Mouse (Mus musculus) liver, embryonic 14.5 days (tissue): ENCODE data around the gene Bmpr2. TPM values are rescaled to one million over a fixed set of nuclear protein-coding genes. Genes with fewer than 3 reads are reported as not detected.
A peak's percentile ranks its signal among the peaks of the same experiment; 100 is the strongest.
"Not testable (repeated sequence)": the region's sequence is repeated elsewhere in the genome, so short reads cannot be mapped to it uniquely, and the experiment has no call there.

Source experiments
- ATAC-seq: fragments of 200-750 bp; cut with Nextera tagmentation; 2 replicates; pipeline ENCODE4 v1.8.0; 2017; ENCODE audit warnings: moderate number of reproducible peaks, mild to moderate bottlenecking, moderate library complexity; ENCODE audit not compliant: insufficient read depth
- DNase-seq, 3 experiments: peaks; one replicate each; pipeline ENCODE4 v3.0.0-alpha.2; 2012 to 2013; ENCODE audit warnings: low read depth in 3 of 3, low spot score in 3 of 3
- H3K27ac ChIP-seq: fragments of 300-500 bp; sonication (generic); 2 replicates; pipeline ENCODE4 v1.5.1; 2014; ENCODE audit warnings: moderate library complexity, mild to moderate bottlenecking, control low read depth, inconsistent platforms
- H3K27me3 ChIP-seq: fragments of 300-500 bp; sonication (generic); 2 replicates; pipeline ENCODE4 v1.6.1; 2014; ENCODE audit warnings: mild to moderate bottlenecking, low read length, moderate library complexity; ENCODE audit not compliant: control insufficient read depth, insufficient read depth
- H3K36me3 ChIP-seq: fragments of 300-500 bp; sonication (generic); replicated peaks from 2 replicates; pipeline ENCODE4 v1.6.1; 2014; ENCODE audit warnings: low read depth; ENCODE audit not compliant: control insufficient read depth, insufficient read depth
- H3K4me1 ChIP-seq, 2 experiments: fragments of 200-500 bp in 1 of 2; fragments of 300-500 bp in 1 of 2; sonication (generic) in 1 of 2; replicated peaks; 2 replicates each; pipeline ENCODE4 v1.6.1; 2012 to 2014; ENCODE audit warnings: antibody characterized with exemption in 1 of 2, inconsistent platforms in 1 of 2, low read length in 1 of 2; ENCODE audit not compliant: control insufficient read depth in 2 of 2, insufficient read depth in 2 of 2
- H3K4me2 ChIP-seq: fragments of 300-500 bp; sonication (generic); 2 replicates; pipeline ENCODE4 v1.6.1; 2014; ENCODE audit warnings: low read depth, mild to moderate bottlenecking, control low read depth, moderate library complexity
- H3K4me3 ChIP-seq, 2 experiments: fragments of 200-500 bp in 1 of 2; fragments of 300-500 bp in 1 of 2; sonication (generic) in 1 of 2; 2 replicates each; pipeline ENCODE4 v1.5.1; 2012 to 2014; ENCODE audit warnings: low read depth in 2 of 2, low read length in 2 of 2, mild to moderate bottlenecking in 2 of 2, control low read depth in 1 of 2, inconsistent platforms in 1 of 2, moderate library complexity in 1 of 2; ENCODE audit not compliant: insufficient read depth in 1 of 2
- H3K9ac ChIP-seq: fragments of 300-500 bp; sonication (generic); replicated peaks from 2 replicates; pipeline ENCODE4 v1.6.1; 2014; ENCODE audit warnings: mild to moderate bottlenecking, control low read depth, moderate library complexity
- H3K9me3 ChIP-seq: fragments of 300-500 bp; sonication (generic); 2 replicates; pipeline ENCODE4 v1.6.1; 2016; ENCODE audit warnings: low read length, mixed read lengths; ENCODE audit not compliant: control insufficient read depth
- CTCF ChIP-seq: IDR thresholded peaks from 2 replicates; pipeline ENCODE4 v1.5.1; 2016; ENCODE audit warnings: antibody characterized with exemption, low read depth, control low read depth
- EP300 ChIP-seq: IDR thresholded peaks from 2 replicates; pipeline ENCODE4 v1.6.1; 2016; ENCODE audit warnings: antibody characterized with exemption, low read depth
- WGBS: fragments of 180-500 bp; shearing (Covaris S2); extraction: QIAGEN DNeasy Blood & Tissue Kit; methylation state at CpG from one replicate; pipeline ENCODE4 v1.1.7; 2014; ENCODE audit not compliant: insufficient replicate concordance; 5-methylcytosine and 5-hydroxymethylcytosine counted together
- polyA plus RNA-seq, 2 experiments: library from polyadenylated mRNA; depleted of rRNA in 1 of 2; stranded (reverse) in 1 of 2; unstranded in 1 of 2; fragments of >200 nt; fragmentation: Nextera tagmentation in 1 of 2; extraction: Ambion mirVana in 1 of 2; gene quantifications; 2 replicates each; pipeline versions ENCODE4 v1.2.1 to v1.2.3; 2012 to 2014

Gene Bmpr2
- polyA plus RNA-seq, 2 experiments: 1.0 TPM

DNA sequence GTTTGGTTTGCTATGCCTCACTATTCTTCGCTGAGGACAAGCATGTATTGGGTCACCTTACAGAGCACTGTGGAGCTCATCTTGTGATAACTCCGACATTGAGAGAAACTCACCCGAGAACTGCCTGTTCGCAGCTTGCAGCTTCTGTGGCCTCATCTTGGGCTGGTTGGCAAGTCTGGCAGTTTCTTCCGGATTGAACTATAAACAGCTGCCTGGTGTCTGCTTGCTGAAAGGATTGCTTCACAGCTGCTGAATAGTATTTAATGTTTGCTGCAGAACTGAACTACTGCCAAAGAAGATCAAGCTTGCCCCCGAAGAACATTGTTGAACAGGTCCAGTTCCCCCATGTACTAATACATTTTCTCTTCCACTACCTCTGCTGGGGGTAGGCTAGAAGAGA, 29.1 kb upstream of the Bmpr2 start:
- Histone ChIP-seq H3K4me2 (no peak overlapping the region), H3K4me3 (no peak overlapping the region), H3K36me3 (no peaks in the 10 kb centered on the region), H3K9ac (no peak overlapping the region), H3K27me3 (no peaks in the 10 kb centered on the region), H3K4me1 (peaks cover 4% of the 10 kb centered on the region in 2 experiments), H3K9me3 (no peaks in the 10 kb centered on the region), H3K27ac (no peak overlapping the region)
- DNase-seq (no peak), ATAC-seq (no peak)
- WGBS: 52% methylated on average over 6 of the region's 6 CpGs
- TF ChIP-seq EP300: no peak

DNA sequence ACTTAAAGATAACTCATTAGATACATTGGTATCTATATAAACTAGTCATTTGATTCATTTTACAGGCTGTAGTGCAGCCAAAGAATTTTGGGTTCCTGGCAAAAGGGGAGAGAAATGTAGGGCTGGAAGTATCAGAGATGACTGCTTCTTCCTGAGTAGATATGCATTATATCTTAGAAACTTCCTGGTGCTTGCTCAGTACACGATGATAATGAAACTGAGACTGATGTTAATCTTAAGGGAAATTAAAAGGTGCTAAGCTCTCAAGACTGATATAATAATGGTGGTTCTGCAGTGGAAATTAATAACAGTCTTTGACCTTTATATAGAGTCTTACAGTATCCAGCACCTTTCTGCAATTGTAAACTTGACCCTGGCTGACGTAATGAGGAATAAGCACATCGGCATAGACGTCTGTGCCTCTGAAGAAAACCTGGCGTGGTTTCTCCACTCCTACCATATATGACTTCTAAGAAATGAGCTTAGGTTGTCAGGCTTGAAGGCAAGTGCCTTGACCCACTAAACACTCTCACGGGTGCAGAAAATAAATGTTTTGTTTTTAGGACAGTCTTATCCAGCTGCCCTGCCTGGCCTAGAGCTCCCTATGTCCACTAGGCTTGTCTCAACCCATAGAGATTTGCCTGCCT, 24.3 kb upstream of the Bmpr2 start:
- ATAC-seq: no peak
- TF ChIP-seq EP300 (no peak), CTCF (no peak)

DNA sequence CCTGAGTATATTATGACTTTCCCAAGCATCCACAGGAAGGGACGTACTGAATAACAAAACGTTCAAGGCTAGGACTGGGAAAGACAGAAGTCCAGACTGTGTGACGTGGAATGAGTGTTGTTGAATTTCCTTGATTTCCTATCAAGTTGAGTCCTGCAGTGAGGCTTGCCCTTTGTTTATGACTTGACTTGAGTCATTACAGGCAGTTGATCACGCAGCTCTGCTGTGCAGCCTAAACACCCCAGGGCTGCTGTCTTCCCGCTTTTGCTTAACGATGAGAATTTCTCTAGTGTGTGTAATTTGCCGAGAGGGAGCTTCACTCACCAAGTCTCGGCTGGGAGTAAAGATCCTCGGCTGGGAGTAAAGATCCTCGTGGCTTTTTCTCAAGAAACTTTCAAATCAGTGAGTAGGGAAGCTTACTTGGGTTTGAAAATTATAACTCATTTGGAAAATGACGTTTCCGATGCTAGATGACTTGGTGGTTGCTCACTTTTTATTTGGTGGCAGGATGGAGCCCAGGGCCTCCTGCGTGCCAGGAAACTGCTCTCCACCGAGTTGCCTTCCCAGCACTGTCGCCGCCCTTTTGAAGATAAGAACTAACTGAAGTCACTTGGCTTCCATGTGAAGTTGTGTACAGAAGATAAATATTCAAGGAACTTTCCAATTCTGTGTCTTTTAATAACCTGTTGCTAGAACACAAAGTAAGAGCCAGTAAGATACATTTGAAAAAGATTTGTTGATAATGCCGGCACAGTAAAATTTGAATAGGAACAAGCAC, 23.4 kb upstream of the Bmpr2 start:
- ATAC-seq (peak; percentile 67; the same call in 1 of the 2 replicates), DNase-seq (no peak)
- no peaks in the 10 kb centered on the region for H3K9me3 ChIP-seq
- no peak overlapping the region for H3K4me3 ChIP-seq
- H3K4me1 ChIP-seq: peaks cover 15 to 16% of the 10 kb centered on the region in 2 experiments
- H3K36me3 ChIP-seq: no peaks in the 10 kb centered on the region
- H3K27ac ChIP-seq: peak overlapping the region; percentile 56
- 37% methylated on average over 17 of the region's 17 CpGs for WGBS
- peak overlapping the region; percentile 16; the same call in 1 of the 2 replicates for H3K9ac ChIP-seq
- peak overlapping the region; percentile 38 for H3K4me2 ChIP-seq
- no peaks in the 10 kb centered on the region for H3K27me3 ChIP-seq
- TF ChIP-seq EP300 (no peak), CTCF (no peak)

More for the DNA sequence above, 24.3 kb upstream of the Bmpr2 start:
- Histone ChIP-seq H3K27ac (no peak overlapping the region; the same call in 1 of the 2 replicates), H3K9ac (no peak overlapping the region), H3K27me3 (no peaks in the 10 kb centered on the region), H3K36me3 (no peaks in the 10 kb centered on the region), H3K4me1 (peaks cover 15 to 16% of the 10 kb centered on the region in 2 experiments), H3K4me3 (no peak overlapping the region), H3K4me2 (no peak overlapping the region; the same call in 1 of the 2 replicates), H3K9me3 (no peaks in the 10 kb centered on the region)
- WGBS: 47% methylated on average over 6 of the region's 6 CpGs
- DNase-seq: no peak

DNA sequence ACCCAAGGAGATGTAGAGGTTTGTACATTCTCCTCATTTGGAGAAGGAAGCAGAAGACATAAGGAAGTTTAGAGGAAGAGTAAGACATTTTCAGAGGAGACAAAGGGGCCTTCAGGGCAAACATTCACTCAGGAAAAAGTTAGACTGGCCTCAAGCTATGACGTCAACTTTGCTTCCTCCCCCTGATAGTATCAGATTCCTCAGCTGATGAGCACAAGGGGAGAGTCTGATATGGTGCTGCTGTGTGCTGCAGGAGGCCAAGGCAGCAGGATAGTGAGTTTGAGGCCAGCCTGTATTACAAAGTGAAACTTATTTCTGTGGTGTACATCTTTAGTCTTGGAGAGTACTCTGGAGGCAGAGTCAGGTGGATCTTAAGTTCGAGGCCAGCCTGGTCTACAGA, 14.2 kb upstream of the Bmpr2 start:
- TF ChIP-seq EP300: no peak
- no peak for TF ChIP-seq CTCF
- WGBS: 36% methylated on average over 2 of the region's 2 CpGs
- H3K4me2 ChIP-seq: no peak overlapping the region
- no peaks in the 10 kb centered on the region for H3K9me3 ChIP-seq
- peaks cover 0 to 4% of the 10 kb centered on the region in 2 experiments; a peak in 2 of 4 replicates for H3K4me1 ChIP-seq
- H3K4me3 ChIP-seq: no peak overlapping the region
- H3K27me3 ChIP-seq: no peaks in the 10 kb centered on the region
- no peak for DNase-seq
- H3K36me3 ChIP-seq: no peaks in the 10 kb centered on the region
- no peak for ATAC-seq
- H3K9ac ChIP-seq: no peak overlapping the region
- no peak overlapping the region for H3K27ac ChIP-seq

DNA sequence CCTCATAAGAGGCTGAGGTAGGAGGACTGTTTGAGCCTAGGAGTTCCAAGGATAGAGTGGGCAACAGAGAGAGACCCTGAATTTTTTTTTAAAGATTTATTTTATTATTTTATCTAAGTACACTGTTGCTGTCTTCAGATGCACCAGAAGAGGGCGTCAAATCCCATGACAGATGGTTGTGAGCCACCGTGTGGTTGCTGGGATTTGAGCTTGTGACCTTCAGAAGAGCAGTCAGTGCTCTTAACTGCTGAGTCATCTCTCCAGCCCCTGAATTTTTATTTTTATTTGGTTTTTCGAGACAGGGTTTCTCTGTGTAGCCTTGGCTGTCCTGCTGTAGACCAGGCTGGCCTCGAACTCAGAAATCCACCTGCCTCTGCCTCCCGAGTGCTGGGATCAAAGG, 13.5 kb upstream of the Bmpr2 start:
- not testable (repeated sequence) for ATAC-seq, DNase-seq, H3K27ac ChIP-seq, H3K9me3 ChIP-seq, H3K4me1 ChIP-seq, H3K27me3 ChIP-seq, H3K4me2 ChIP-seq, H3K9ac ChIP-seq, H3K4me3 ChIP-seq, H3K36me3 ChIP-seq
- peak; percentile 31; the same call in 1 of the 2 replicates for TF ChIP-seq CTCF
- 62% methylated on average over 5 of the region's 5 CpGs for WGBS
